Mouse (Mus musculus) ES-E14 (cell line): Measurements from ENCODE around the gene Pde4d.

ENCODE experiments used
- CHD2 ChIP-seq: IDR thresholded peaks from 2 replicates; pipeline ENCODE4 v1.6.1; 2014; ENCODE audit warnings: mild to moderate bottlenecking, low read depth, low read length, inconsistent platforms
- HCFC1 ChIP-seq: IDR thresholded peaks from 2 replicates; pipeline ENCODE4 v1.6.1; 2012; ENCODE audit warnings: low read length, inconsistent platforms, borderline replicate concordance; ENCODE audit not compliant: insufficient read depth
- ZC3H11A ChIP-seq: IDR thresholded peaks from 2 replicates; pipeline ENCODE4 v1.6.1; 2012; ENCODE audit warnings: low read depth, mild to moderate bottlenecking, inconsistent platforms, low read length, borderline replicate concordance
- ZNF384 ChIP-seq: IDR thresholded peaks from 2 replicates; pipeline ENCODE4 v1.6.1; 2012; ENCODE audit warnings: low read depth, low read length, inconsistent platforms

DNA sequence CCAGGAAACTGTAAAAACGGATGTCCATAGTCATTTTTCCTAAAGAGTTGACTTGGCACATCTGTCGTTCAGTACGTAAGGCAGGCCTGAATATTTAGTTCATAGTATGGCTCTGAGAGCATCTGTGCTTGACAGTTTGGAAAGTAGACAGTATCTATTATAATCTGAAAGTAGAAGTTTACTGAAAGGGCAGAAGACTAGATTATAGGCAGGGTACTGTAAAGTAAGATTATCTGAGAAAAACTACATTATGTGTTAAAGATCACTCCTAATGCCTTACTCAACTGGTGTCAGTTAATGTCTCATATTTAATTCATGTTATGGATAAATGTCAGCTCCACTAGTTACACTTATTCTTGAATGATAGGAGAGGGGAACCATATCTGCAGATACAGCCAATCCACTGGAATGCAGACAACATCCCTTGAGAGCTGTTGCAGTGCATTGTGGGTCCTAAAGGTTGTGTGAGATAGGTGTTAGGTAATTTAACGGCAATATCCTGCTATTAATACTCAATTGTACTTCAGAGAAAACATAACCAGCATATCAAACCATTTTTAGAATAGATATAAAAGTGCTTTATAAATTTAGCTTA, 1232.0 kb downstream of the Pde4d start:
- no peak for TF ChIP-seq ZNF384
- no peak for TF ChIP-seq CHD2
- no peak for TF ChIP-seq ZC3H11A
- TF ChIP-seq HCFC1: no peak
